Mouse (Mus musculus) liver, embryonic 12.5 days (tissue): Measurements from ENCODE around the gene Grifin. TPM values are rescaled to one million over a fixed set of nuclear protein-coding genes. Genes with fewer than 3 reads are reported as not detected.

Experiments used
- ATAC-seq: fragments of 200-750 bp; cut with Nextera tagmentation; 2 replicates; pipeline ENCODE4 v1.8.0; 2017; ENCODE audit warnings: moderate number of reproducible peaks, mild to moderate bottlenecking, moderate library complexity
- H3K27ac ChIP-seq: fragments of 300-500 bp; sonication (generic); 2 replicates; pipeline ENCODE4 v1.5.1; 2016; ENCODE audit warnings: mild to moderate bottlenecking
- H3K27me3 ChIP-seq: fragments of 300-500 bp; sonication (generic); replicated peaks from 2 replicates; pipeline ENCODE4 v1.6.1; 2016; ENCODE audit warnings: mild to moderate bottlenecking, moderate library complexity
- H3K36me3 ChIP-seq: fragments of 300-500 bp; sonication (generic); 2 replicates; pipeline ENCODE4 v1.6.1; 2016; ENCODE audit warnings: mild to moderate bottlenecking, moderate library complexity
- H3K4me1 ChIP-seq: fragments of 300-500 bp; sonication (generic); 2 replicates; pipeline ENCODE4 v1.6.1; 2016
- H3K4me2 ChIP-seq: fragments of 300-500 bp; sonication (generic); 2 replicates; pipeline ENCODE4 v1.6.1; 2016; ENCODE audit warnings: mild to moderate bottlenecking, moderate library complexity
- H3K4me3 ChIP-seq: fragments of 300-500 bp; sonication (generic); 2 replicates; pipeline ENCODE4 v1.5.1; 2016; ENCODE audit warnings: mild to moderate bottlenecking, moderate library complexity
- H3K9ac ChIP-seq: fragments of 300-500 bp; sonication (generic); 2 replicates; pipeline ENCODE4 v1.6.1; 2016; ENCODE audit warnings: mild to moderate bottlenecking, moderate library complexity
- H3K9me3 ChIP-seq: fragments of 300-500 bp; sonication (generic); replicated peaks from 2 replicates; pipeline ENCODE4 v1.6.1; 2016; ENCODE audit warnings: mild to moderate bottlenecking, moderate library complexity
- WGBS: fragments of 180-500 bp; shearing (Covaris S2); methylation state at CpG from one replicate; pipeline ENCODE4 v1.1.7; 2016; ENCODE audit not compliant: insufficient replicate concordance; 5-methylcytosine and 5-hydroxymethylcytosine counted together
- polyA plus RNA-seq: library from polyadenylated mRNA; unstranded; fragments of >200 nt; fragmentation: Nextera tagmentation; extraction: Ambion mirVana; gene quantifications from 2 replicates; pipeline ENCODE4 v1.2.1, GENCODE M21; 2016

Grifin gene
- polyA plus RNA-seq, 1 experiment from 2014 or later: 6.3 TPM

GRCm38 (mm10) chr5:140606386-140606785, 41.5 kb upstream of the Grifin start:
- Histone ChIP-seq H3K4me1 (peaks cover 63% of the 10 kb centered on the region), H3K4me3 (peak overlapping the region; percentile 67), H3K9ac (peak overlapping the region; percentile 9), H3K27me3 (peaks cover 98% of the 10 kb centered on the region), H3K4me2 (peak overlapping the region; percentile 92), H3K9me3 (no peaks in the 10 kb centered on the region), H3K27ac (no peak overlapping the region), H3K36me3 (peaks cover 1% of the 10 kb centered on the region; the same call in 1 of the 2 replicates)
- 3% methylated on average over 23 of the region's 23 CpGs for WGBS
- ATAC-seq: no peak

DNA sequence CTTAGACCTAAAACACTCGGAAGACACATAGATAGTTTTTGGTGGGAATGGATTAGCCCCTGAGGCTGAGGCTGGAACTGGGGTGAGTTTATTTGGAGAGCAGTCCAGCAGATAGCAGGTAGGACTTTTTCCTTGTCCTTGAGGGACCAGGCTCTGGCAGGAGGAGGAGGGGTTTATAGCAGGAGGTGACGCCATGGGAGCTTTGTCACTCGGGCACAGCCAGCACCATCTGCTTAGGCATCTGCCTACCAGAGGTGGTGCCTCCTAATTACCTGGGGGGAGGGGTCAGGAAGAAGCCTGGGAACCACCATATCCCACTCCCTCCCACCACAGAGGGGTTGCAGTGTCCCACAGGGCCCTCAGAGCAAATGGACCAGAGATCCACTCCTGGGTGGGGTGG, 40.4 kb upstream of the Grifin start:
- Histone ChIP-seq H3K4me2 (no peak overlapping the region), H3K9ac (no peak overlapping the region)
- ATAC-seq: no peak

DNA sequence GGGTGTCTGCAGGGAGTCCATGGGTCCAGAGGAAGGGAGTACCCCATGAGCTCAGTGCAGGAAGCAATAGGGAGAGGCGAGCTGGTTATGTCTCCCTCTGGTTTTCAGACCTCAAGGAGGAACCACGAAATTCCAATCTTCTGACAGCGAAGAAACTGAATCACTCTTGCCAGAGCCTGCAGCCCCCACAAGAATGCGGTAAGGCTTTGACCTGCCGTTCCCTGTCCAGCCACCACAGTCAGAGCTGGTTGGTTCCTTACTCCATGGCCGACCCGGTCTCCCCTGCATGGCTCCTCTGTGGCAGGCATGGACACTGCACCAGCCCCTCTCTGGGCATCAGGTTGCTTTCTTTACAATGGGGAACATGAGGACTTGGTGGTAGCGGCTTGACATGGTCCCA, 39.5 kb upstream of the Grifin start:
- H3K9ac ChIP-seq: no peak overlapping the region
- H3K27ac ChIP-seq: no peak overlapping the region
- H3K36me3 ChIP-seq: no peaks in the 10 kb centered on the region
- H3K4me1 ChIP-seq: peaks cover 43% of the 10 kb centered on the region
- no peaks in the 10 kb centered on the region for H3K9me3 ChIP-seq
- H3K27me3 ChIP-seq: peaks cover 94% of the 10 kb centered on the region
- no peak overlapping the region for H3K4me2 ChIP-seq
- ATAC-seq: no peak
- no peak overlapping the region for H3K4me3 ChIP-seq
- 22% methylated on average over 8 of the region's 8 CpGs for WGBS

More for the DNA sequence above, 40.4 kb upstream of the Grifin start:
- H3K9me3 ChIP-seq: no peaks in the 10 kb centered on the region
- no peaks in the 10 kb centered on the region for H3K36me3 ChIP-seq
- peaks cover 51% of the 10 kb centered on the region for H3K4me1 ChIP-seq
- H3K4me3 ChIP-seq: no peak overlapping the region
- H3K27ac ChIP-seq: no peak overlapping the region
- H3K27me3 ChIP-seq: peaks cover 97% of the 10 kb centered on the region
- 24% methylated on average over 3 of the region's 3 CpGs for WGBS

GRCm38 (mm10) chr5:140602540-140602939, 37.7 kb upstream of the Grifin start:
- Histone ChIP-seq H3K27me3 (peaks cover 82% of the 10 kb centered on the region), H3K36me3 (no peaks in the 10 kb centered on the region), H3K9ac (no peak overlapping the region), H3K27ac (no peak overlapping the region), H3K4me2 (no peak overlapping the region), H3K9me3 (no peaks in the 10 kb centered on the region), H3K4me1 (peaks cover 37% of the 10 kb centered on the region), H3K4me3 (no peak overlapping the region)
- WGBS: 46% methylated on average over 2 of the region's 2 CpGs
- no peak for ATAC-seq

DNA sequence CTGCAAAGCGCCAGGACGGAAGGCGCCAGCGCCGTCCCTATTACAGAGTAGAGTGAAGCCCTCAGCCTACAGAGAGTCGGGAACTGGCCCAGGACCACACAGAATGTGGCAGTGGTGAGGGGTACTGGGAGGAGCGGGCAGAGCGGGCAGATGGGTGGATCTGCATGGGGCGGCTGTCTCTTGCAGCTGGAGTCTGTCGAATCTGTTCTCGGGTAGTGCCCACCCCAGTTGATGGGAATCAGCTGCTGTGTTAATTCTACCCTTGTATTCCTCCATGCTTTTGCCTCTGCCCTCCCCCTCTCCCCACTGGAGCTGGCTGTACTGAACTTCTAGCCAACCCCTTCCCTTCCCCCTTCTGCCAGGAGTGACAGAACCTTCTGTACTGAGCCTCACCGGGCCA, 36.8 kb upstream of the Grifin start:
- Histone ChIP-seq H3K4me3 (no peak overlapping the region), H3K9ac (no peak overlapping the region), H3K27me3 (peaks cover 74% of the 10 kb centered on the region), H3K4me2 (no peak overlapping the region), H3K9me3 (no peaks in the 10 kb centered on the region), H3K4me1 (peaks cover 37% of the 10 kb centered on the region), H3K36me3 (no peaks in the 10 kb centered on the region), H3K27ac (no peak overlapping the region)
- 65% methylated on average over 12 of the region's 12 CpGs for WGBS
- ATAC-seq: no peak

DNA sequence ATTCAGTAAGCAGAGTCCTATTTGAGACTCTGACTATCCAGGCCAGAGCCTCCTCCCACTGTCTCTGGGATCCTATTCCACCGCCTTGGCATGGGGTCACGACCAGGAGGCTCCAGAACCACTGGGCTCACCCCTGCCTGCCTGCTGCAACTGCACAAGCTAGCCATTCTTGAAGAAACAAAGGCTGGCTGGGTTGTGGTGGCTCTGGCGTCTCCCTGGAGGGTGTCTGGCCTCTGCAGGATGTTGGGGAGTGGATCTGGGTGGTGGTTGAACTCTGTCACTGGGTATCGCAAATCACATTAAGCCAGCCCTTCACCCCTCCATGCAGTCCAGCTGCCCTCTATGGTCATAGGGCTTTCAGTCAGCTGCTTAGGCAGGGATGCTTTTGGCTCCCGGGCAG, 35.1 kb upstream of the Grifin start:
- Histone ChIP-seq H3K4me3 (no peak overlapping the region), H3K36me3 (no peaks in the 10 kb centered on the region), H3K27ac (no peak overlapping the region), H3K9me3 (no peaks in the 10 kb centered on the region), H3K4me1 (peaks cover 39% of the 10 kb centered on the region), H3K27me3 (peaks cover 56% of the 10 kb centered on the region), H3K9ac (no peak overlapping the region), H3K4me2 (no peak overlapping the region)
- ATAC-seq: no peak
- 68% methylated on average over 5 of the region's 5 CpGs for WGBS

- Histone ChIP-seq H3K9me3 (no peaks in the 10 kb centered on the region), H3K36me3 (no peaks in the 10 kb centered on the region), H3K27ac (peak overlapping the region; percentile 89), H3K4me1 (peaks cover 59% of the 10 kb centered on the region), H3K9ac (peak overlapping the region; percentile 61; the same call in 1 of the 2 replicates), H3K4me2 (peak overlapping the region; percentile 62), H3K4me3 (no peak overlapping the region), H3K27me3 (peaks cover 36% of the 10 kb centered on the region)
- WGBS: 48% methylated on average over 4 of the region's 4 CpGs
- no peak for ATAC-seq
Measured at GRCm38 (mm10) chr5:140597787-140598186, 32.9 kb upstream of the Grifin start.

DNA sequence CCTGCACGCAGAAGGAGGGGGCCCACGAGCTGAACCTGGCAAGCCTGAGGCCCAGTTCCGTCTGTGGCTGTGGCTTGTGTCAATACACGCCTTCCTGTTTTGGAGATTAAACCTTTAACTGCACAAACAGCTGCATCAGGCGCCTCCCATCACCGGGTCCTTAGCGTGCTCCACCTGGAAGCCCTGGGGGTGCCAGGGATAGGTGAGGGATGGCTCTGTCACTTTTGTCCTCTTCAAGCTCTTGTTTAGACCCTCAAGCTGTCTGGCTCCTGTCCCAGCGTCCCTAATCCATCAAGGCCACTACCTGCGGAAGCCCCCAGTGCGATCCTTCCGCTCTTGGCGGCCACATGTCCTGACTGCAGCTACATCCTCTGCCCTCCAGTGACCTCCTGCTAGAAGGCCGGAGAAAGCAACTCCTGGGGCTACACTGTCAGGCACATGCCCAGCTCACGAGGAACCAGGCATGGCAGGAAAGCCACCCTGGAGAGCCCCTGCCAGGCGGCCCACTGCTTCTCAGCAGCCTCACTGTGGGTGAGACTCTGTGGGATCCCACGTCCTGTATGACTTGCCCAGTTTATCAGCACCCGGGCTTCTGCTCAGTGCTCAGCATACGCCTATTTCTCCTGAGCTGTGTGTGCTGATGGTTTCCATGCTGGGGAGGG, 32.2 kb upstream of the Grifin start:
- H3K4me2 ChIP-seq: peak overlapping the region; percentile 62
- peak overlapping the region; percentile 23 for H3K4me3 ChIP-seq
- H3K27ac ChIP-seq: peak overlapping the region; percentile 89
- H3K9ac ChIP-seq: peak overlapping the region; percentile 61
- 15% methylated on average over 18 of the region's 18 CpGs for WGBS
- H3K27me3 ChIP-seq: peaks cover 29% of the 10 kb centered on the region
- peak; percentile 87 for ATAC-seq
- H3K4me1 ChIP-seq: peaks cover 59% of the 10 kb centered on the region
- no peaks in the 10 kb centered on the region for H3K9me3 ChIP-seq
- H3K36me3 ChIP-seq: no peaks in the 10 kb centered on the region

DNA sequence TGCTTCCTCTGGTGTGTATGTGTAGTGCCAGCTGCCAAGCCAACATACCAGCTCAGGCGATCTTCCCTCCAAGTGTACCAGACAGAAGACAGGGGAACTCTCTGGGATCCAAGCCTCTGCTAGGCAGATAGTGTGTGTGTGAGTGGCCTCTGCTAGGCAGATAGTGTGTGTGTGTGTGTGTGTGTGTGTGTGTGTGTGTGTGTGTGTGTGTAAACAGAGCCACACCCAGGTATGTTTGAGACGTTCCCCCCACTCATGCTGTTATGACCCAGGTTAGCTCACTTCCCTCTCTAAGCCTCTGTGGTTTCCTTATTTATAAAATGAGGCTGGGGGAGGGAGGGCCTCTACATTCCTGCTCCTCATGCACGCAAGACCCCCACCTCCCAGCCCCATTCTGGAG, 31.6 kb upstream of the Grifin start:
- H3K27me3 ChIP-seq: peaks cover 22% of the 10 kb centered on the region
- H3K9ac ChIP-seq: peak overlapping the region; percentile 61
- H3K9me3 ChIP-seq: no peaks in the 10 kb centered on the region
- H3K4me2 ChIP-seq: peak overlapping the region; percentile 62
- peak overlapping the region; percentile 23 for H3K4me3 ChIP-seq
- ATAC-seq: peak; percentile 75
- WGBS: 17% methylated on average over 3 of the region's 3 CpGs
- no peaks in the 10 kb centered on the region for H3K36me3 ChIP-seq
- peaks cover 59% of the 10 kb centered on the region for H3K4me1 ChIP-seq
- H3K27ac ChIP-seq: peak overlapping the region; percentile 89

- Histone ChIP-seq H3K27me3 (peaks cover 8% of the 10 kb centered on the region; the same call in 1 of the 2 replicates), H3K27ac (peak overlapping the region; percentile 89), H3K4me3 (no peak overlapping the region), H3K9me3 (no peaks in the 10 kb centered on the region), H3K4me1 (peaks cover 59% of the 10 kb centered on the region), H3K4me2 (peak overlapping the region; percentile 62), H3K36me3 (no peaks in the 10 kb centered on the region), H3K9ac (peak overlapping the region; percentile 42)
- 44% methylated on average over 5 of the region's 5 CpGs for WGBS
- 0 out of 2 replicates have a peak, but pooled peaks have one; percentile 8 for ATAC-seq
Measured at GRCm38 (mm10) chr5:140594846-140595245, 30.0 kb upstream of the Grifin start.

- ATAC-seq: no peak
- H3K4me2 ChIP-seq: no peak overlapping the region
- no peaks in the 10 kb centered on the region for H3K9me3 ChIP-seq
- H3K27me3 ChIP-seq: peaks cover 3% of the 10 kb centered on the region; the same call in 1 of the 2 replicates
- no peaks in the 10 kb centered on the region for H3K36me3 ChIP-seq
- H3K27ac ChIP-seq: no peak overlapping the region
- peaks cover 12% of the 10 kb centered on the region for H3K4me1 ChIP-seq
- H3K4me3 ChIP-seq: no peak overlapping the region
- WGBS: 76% methylated on average over 16 of the region's 16 CpGs
- H3K9ac ChIP-seq: no peak overlapping the region
Measured at GRCm38 (mm10) chr5:140589082-140589774, 24.4 kb upstream of the Grifin start.

DNA sequence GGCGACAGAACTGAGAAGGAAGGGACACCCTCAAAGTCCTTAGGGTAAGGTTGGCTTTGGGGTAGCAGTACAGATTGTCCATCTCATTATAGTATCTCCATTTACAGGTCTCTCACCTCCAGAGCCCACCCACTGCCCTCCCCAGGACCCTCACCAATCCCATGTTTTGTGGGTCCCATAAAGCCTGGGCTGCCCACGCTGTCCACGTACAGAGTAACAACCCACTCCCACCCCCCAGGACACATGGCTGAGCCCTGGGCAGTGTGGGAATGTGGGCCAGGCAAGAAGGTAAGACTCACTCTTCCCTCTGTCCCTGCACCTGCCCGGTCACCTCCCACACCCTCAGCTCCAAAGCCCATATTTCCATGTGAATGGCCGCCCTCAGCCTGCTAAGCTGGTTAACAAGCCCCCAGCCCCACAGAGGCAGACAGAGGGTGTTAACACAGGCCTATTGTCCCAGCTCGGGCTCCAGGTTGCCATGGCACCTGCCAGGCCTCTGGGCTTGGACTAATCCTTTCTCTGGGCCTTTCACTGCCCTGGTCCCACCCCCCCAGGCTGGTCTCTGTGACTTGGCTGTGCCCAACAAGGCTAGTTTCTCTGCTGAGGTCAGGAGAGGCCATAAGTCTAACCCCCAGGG, 19.0 kb upstream of the Grifin start:
- WGBS: 50% methylated on average over 6 of the region's 6 CpGs
- peaks cover 35% of the 10 kb centered on the region for H3K27me3 ChIP-seq
- no peak overlapping the region for H3K27ac ChIP-seq
- H3K4me1 ChIP-seq: peaks cover 3% of the 10 kb centered on the region; the same call in 1 of the 2 replicates
- H3K9me3 ChIP-seq: no peaks in the 10 kb centered on the region
- H3K4me3 ChIP-seq: no peak overlapping the region
- no peak overlapping the region for H3K4me2 ChIP-seq
- H3K9ac ChIP-seq: no peak overlapping the region
- H3K36me3 ChIP-seq: no peaks in the 10 kb centered on the region
- ATAC-seq: no peak
